Mouse (Mus musculus) lung, postnatal 0 days (tissue): ENCODE measurements at regions not wholly inside any gene's neighbourhood (a gene's known extent, or its start where the extent isn't known, plus 50 kb on each side); places are given as distances from the start of the nearest gene placed in this dataset.

Source experiments
- ATAC-seq: fragments of 200-750 bp; cut with Nextera tagmentation; 2 replicates; pipeline ENCODE4 v1.8.0; 2017; ENCODE audit warnings: moderate library complexity
- DNase-seq: peaks from one replicate; pipeline ENCODE4 v3.0.0-alpha.2; 2016; ENCODE audit warnings: low spot score
- H3K27ac ChIP-seq: fragments of 300-500 bp; sonication (generic); 2 replicates; pipeline ENCODE4 v1.5.1; 2014; ENCODE audit warnings: antibody characterized with exemption, mild to moderate bottlenecking, low read length, mixed read lengths
- H3K27me3 ChIP-seq: fragments of 300-500 bp; sonication (generic); replicated peaks from 2 replicates; pipeline ENCODE4 v1.6.1; 2014; ENCODE audit warnings: low read length, mixed read lengths; ENCODE audit not compliant: insufficient read depth
- H3K36me3 ChIP-seq: fragments of 300-500 bp; sonication (generic); 2 replicates; pipeline ENCODE4 v1.6.1; 2014; ENCODE audit warnings: low read length, mixed read lengths; ENCODE audit not compliant: insufficient read depth
- H3K4me1 ChIP-seq: fragments of 300-500 bp; sonication (generic); 2 replicates; pipeline ENCODE4 v1.6.1; 2014; ENCODE audit warnings: antibody characterized with exemption, low read depth, low read length, mixed read lengths; ENCODE audit not compliant: insufficient read depth
- H3K4me2 ChIP-seq: fragments of 300-500 bp; sonication (generic); replicated peaks from 2 replicates; pipeline ENCODE4 v1.6.1; 2014; ENCODE audit warnings: low read depth, mild to moderate bottlenecking, low read length, moderate library complexity, mixed read lengths
- H3K4me3 ChIP-seq: fragments of 300-500 bp; sonication (generic); 2 replicates; pipeline ENCODE4 v1.5.1; 2014; ENCODE audit warnings: low read depth, low read length
- H3K9ac ChIP-seq: fragments of 300-500 bp; sonication (generic); replicated peaks from 2 replicates; pipeline ENCODE4 v1.6.1; 2014; ENCODE audit warnings: low read depth, mild to moderate bottlenecking
- H3K9me3 ChIP-seq: fragments of 300-500 bp; sonication (generic); 2 replicates; pipeline ENCODE4 v1.6.1; 2016; ENCODE audit warnings: low read length, mixed read lengths
- CTCF ChIP-seq: IDR thresholded peaks from 2 replicates; pipeline ENCODE4 v1.5.1; 2016; ENCODE audit warnings: antibody characterized with exemption, mild to moderate bottlenecking
- EP300 ChIP-seq: IDR thresholded peaks from 2 replicates; pipeline ENCODE4 v1.6.1; 2016; ENCODE audit warnings: antibody characterized with exemption, mild to moderate bottlenecking, control low read depth
- WGBS: fragments of 180-500 bp; shearing (Covaris S2); extraction: QIAGEN DNeasy Blood & Tissue Kit; methylation state at CpG from one replicate; pipeline ENCODE4 v1.1.7; 2014; 5-methylcytosine and 5-hydroxymethylcytosine counted together

DNA sequence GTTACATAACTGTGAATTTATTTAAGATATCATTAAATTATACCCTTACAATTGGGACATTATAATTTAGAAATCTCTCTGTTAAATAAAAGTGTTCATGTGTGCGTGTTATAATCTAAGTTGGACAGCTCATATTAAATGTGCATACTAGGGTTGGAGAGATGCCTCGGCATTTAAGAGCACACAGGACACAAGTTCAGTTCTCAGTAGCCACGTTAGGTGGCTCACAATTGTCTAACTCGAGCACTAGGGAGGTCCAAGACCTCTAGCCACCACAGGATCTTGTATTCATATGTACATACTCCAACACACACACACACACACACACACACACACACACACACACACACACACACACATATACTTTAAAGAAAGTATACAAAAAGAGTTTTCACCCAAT lies 56.0 kb downstream of the Foxf2 start:
- Histone ChIP-seq H3K9ac (no peak overlapping the region), H3K27me3 (no peaks in the 10 kb centered on the region), H3K4me1 (no peaks in the 10 kb centered on the region), H3K9me3 (no peaks in the 10 kb centered on the region), H3K27ac (no peak overlapping the region), H3K4me2 (no peak overlapping the region), H3K36me3 (no peaks in the 10 kb centered on the region), H3K4me3 (no peak overlapping the region)
- 72% methylated on average over 4 of the region's 4 CpGs for WGBS
- no peak for TF ChIP-seq CTCF
- no peak for TF ChIP-seq EP300
- ATAC-seq: no peak
- no peak for DNase-seq

DNA sequence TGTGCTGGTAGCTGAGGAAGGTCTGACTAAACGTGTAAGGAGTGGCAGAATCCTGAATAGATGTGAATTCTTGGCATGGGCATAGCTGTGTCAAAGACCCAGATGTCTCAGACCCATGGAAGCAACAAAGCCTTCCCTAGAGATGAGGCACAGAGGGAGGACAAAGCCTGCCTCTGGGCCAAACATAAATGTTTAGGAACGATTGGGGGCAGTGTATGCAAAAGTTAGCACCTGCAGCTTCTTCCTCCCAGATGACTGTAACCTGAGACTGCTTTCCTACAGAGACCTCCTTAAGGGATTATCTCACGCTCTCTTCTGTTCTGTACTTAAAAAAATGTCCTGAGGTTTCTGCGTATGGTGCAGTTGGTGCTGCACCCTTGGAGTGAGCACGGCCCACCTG lies 57.7 kb downstream of the Foxf2 start:
- no peak overlapping the region for H3K4me2 ChIP-seq
- no peaks in the 10 kb centered on the region for H3K4me1 ChIP-seq
- no peak overlapping the region for H3K9ac ChIP-seq
- ATAC-seq (no peak), DNase-seq (no peak)
- H3K27me3 ChIP-seq: no peaks in the 10 kb centered on the region
- no peaks in the 10 kb centered on the region for H3K36me3 ChIP-seq
- H3K27ac ChIP-seq: no peak overlapping the region
- WGBS: 41% methylated on average over 5 of the region's 5 CpGs
- H3K9me3 ChIP-seq: no peaks in the 10 kb centered on the region
- TF ChIP-seq EP300 (no peak), CTCF (no peak)
- H3K4me3 ChIP-seq: no peak overlapping the region

DNA sequence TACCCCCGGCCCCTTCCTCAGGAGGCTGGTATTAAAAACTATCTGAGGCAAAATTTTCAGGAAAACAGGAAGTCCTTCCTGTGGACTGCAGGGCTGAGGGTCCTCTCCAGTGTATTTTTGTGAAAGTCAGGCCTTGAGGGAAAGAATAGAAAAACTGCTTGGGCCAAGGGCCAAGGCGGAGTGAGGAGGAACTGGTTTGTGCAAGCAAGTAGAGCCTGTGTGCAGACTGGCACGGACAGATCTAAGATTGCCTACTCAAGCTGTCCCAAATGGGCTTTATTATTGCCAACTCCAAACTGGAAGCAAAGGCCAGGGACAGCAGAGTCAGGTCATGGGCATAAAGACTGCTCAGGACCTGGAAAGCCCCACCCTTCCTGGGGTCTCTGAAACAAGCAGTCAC lies 62.9 kb downstream of the Foxf2 start:
- no peak for DNase-seq
- H3K9ac ChIP-seq: no peak overlapping the region
- no peaks in the 10 kb centered on the region for H3K9me3 ChIP-seq
- no peak overlapping the region for H3K27ac ChIP-seq
- no peaks in the 10 kb centered on the region for H3K4me1 ChIP-seq
- H3K27me3 ChIP-seq: no peaks in the 10 kb centered on the region
- no peak for ATAC-seq
- H3K4me3 ChIP-seq: no peak overlapping the region
- TF ChIP-seq EP300 (no peak), CTCF (no peak)
- no peak overlapping the region for H3K4me2 ChIP-seq
- no peaks in the 10 kb centered on the region for H3K36me3 ChIP-seq
- WGBS: 60% methylated on average over 3 of the region's 3 CpGs

DNA sequence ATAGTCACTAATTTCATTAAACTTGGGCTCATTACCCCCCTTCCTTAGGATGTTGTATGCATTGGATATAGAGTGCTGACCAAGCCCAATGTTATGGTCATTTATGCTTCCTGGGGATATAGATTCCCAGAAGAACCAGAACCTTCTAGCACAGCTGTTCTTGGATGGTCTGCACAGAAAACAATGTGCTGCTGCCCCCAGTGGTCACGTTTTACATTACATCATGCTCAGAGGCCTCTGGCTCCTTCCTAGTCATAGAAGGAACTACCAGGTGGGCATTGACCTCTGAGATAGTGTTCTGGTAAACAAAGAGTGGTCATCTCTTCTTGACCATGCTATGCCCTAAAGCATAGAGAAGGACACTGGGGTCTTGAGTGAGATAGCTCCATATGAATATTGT lies 63.7 kb downstream of the Foxf2 start:
- H3K27ac ChIP-seq: no peak overlapping the region
- no peak overlapping the region for H3K4me2 ChIP-seq
- 4% methylated on average over 1 of the region's 1 CpGs for WGBS
- TF ChIP-seq CTCF: peak; percentile 63
- TF ChIP-seq EP300: no peak
- no peak overlapping the region for H3K4me3 ChIP-seq
- H3K9me3 ChIP-seq: no peaks in the 10 kb centered on the region
- H3K9ac ChIP-seq: no peak overlapping the region
- H3K27me3 ChIP-seq: no peaks in the 10 kb centered on the region
- no peak for ATAC-seq
- no peaks in the 10 kb centered on the region for H3K4me1 ChIP-seq
- no peaks in the 10 kb centered on the region for H3K36me3 ChIP-seq
- DNase-seq: no peak

DNA sequence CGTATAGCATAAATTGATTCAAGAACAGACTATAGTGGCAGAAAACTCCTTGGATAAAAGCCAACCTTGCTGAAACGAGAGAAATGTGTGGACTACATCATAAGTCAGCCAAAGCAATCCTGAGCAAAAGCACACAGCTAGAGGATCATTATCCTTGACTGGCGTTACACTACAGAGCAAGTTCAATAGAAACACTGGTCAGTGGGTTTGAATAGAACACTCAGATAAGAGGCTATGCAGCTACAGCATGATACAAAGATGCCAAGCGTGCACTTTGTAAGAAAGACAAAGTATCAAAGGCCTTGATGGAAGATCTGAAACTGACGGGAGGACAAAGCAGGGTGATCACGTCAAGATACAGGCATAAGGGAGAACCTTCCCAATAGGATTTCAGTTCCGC lies 70.1 kb downstream of the Foxf2 start:
- Histone ChIP-seq H3K36me3 (no peaks in the 10 kb centered on the region), H3K9me3 (no peaks in the 10 kb centered on the region), H3K9ac (no peak overlapping the region), H3K4me3 (no peak overlapping the region), H3K27me3 (no peaks in the 10 kb centered on the region), H3K4me1 (no peaks in the 10 kb centered on the region), H3K4me2 (no peak overlapping the region), H3K27ac (no peak overlapping the region)
- ATAC-seq (no peak), DNase-seq (no peak)
- 49% methylated on average over 7 of the region's 7 CpGs for WGBS
- TF ChIP-seq CTCF (no peak), EP300 (no peak)

DNA sequence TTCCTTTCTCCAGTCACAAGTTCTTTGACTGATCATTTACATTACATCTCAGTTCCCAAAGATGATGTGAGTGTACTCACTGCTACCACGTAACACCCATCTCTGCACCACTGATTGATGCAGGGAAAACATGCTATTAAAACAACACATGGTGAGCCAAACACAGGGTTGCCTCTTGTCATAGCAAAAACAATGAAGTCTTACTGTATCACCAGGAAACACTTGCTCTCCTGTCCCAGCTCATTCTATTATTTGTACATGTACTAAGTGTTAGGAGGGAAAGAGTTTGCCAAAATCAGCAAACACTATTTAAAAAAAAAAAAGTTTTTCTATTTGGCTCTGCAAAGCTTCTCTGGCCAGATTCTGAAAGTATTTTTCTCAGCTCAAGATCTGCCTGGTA lies 78.6 kb downstream of the Foxf2 start:
- no peak for ATAC-seq
- no peak overlapping the region for H3K4me2 ChIP-seq
- H3K4me1 ChIP-seq: no peaks in the 10 kb centered on the region
- no peak for DNase-seq
- H3K4me3 ChIP-seq: no peak overlapping the region
- H3K9me3 ChIP-seq: no peaks in the 10 kb centered on the region
- H3K27ac ChIP-seq: no peak overlapping the region
- no peak overlapping the region for H3K9ac ChIP-seq
- 63% methylated on average over 1 of the region's 1 CpGs for WGBS
- H3K27me3 ChIP-seq: no peaks in the 10 kb centered on the region
- no peaks in the 10 kb centered on the region for H3K36me3 ChIP-seq
- TF ChIP-seq CTCF (no peak), EP300 (no peak)

DNA sequence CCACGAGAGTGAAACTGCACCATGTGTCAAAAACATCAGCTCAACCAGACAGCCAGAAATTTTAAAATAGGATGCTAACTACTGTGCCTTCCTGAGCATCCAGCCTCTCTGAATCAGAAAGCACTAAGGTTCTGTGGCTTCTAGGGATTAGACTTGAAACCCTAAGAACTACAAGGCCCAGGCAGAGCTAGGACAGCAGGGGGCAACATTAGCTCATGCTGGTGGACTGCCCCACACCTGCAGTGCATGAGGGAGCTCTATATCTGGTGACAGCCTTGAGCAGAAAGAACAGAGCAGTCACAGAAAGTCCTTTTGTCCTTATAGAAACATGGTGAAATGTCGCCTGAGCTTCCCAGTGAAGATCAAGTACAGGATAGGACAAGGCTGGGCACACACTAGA lies 79.8 kb downstream of the Foxf2 start:
- Histone ChIP-seq H3K4me3 (no peak overlapping the region), H3K4me2 (no peak overlapping the region), H3K9me3 (no peaks in the 10 kb centered on the region), H3K27me3 (no peaks in the 10 kb centered on the region), H3K9ac (no peak overlapping the region), H3K4me1 (no peaks in the 10 kb centered on the region), H3K36me3 (no peaks in the 10 kb centered on the region), H3K27ac (no peak overlapping the region)
- TF ChIP-seq EP300: no peak
- TF ChIP-seq CTCF: peak; percentile 19; the same call in 1 of the 2 replicates
- WGBS: 60% methylated on average over 2 of the region's 2 CpGs
- no peak for ATAC-seq
- no peak for DNase-seq
